Mouse (Mus musculus) midbrain, postnatal 0 days (tissue): ENCODE results near the gene Rab38. TPM values are rescaled to one million over a fixed set of nuclear protein-coding genes. Genes with fewer than 3 reads are reported as not detected.

Experiments
- ATAC-seq: fragments of 200-750 bp; cut with Nextera tagmentation; 2 replicates; pipeline ENCODE4 v1.8.0; 2017; ENCODE audit warnings: moderate number of reproducible peaks, mild to moderate bottlenecking, moderate TSS enrichment, moderate library complexity; ENCODE audit not compliant: low FRiP score
- DNase-seq: peaks from one replicate; pipeline ENCODE4 v3.0.0-alpha.2; 2015; ENCODE audit warnings: low spot score
- H3K27ac ChIP-seq: fragments of 300-500 bp; sonication (generic); 2 replicates; pipeline ENCODE4 v1.5.1; 2014; ENCODE audit warnings: low read depth, mild to moderate bottlenecking, low read length, mixed read lengths
- H3K27me3 ChIP-seq: fragments of 300-500 bp; sonication (generic); 2 replicates; pipeline ENCODE4 v1.6.1; 2014; ENCODE audit warnings: low read length, control low read depth, mixed read lengths; ENCODE audit not compliant: insufficient read depth
- H3K36me3 ChIP-seq: fragments of 300-500 bp; sonication (generic); 2 replicates; pipeline ENCODE4 v1.6.1; 2014; ENCODE audit warnings: low read length, control low read depth, mixed read lengths; ENCODE audit not compliant: insufficient read depth
- H3K4me1 ChIP-seq: fragments of 300-500 bp; sonication (generic); 2 replicates; pipeline ENCODE4 v1.6.1; 2014; ENCODE audit warnings: mild to moderate bottlenecking, control low read depth, antibody characterized with exemption, low read length, mixed read lengths; ENCODE audit not compliant: insufficient read depth
- H3K4me2 ChIP-seq: fragments of 300-500 bp; sonication (generic); 2 replicates; pipeline ENCODE4 v1.6.1; 2014; ENCODE audit warnings: low read depth, mild to moderate bottlenecking, low read length, mixed read lengths; ENCODE audit not compliant: poor library complexity, severe bottlenecking
- H3K4me3 ChIP-seq: fragments of 300-500 bp; sonication (generic); 2 replicates; pipeline ENCODE4 v1.5.1; 2014; ENCODE audit warnings: low read depth, mild to moderate bottlenecking, low read length, moderate library complexity
- H3K9ac ChIP-seq: fragments of 300-500 bp; sonication (generic); replicated peaks from 2 replicates; pipeline ENCODE4 v1.6.1; 2014; ENCODE audit warnings: mild to moderate bottlenecking, low read length, moderate library complexity, mixed read lengths; ENCODE audit not compliant: poor library complexity, severe bottlenecking
- H3K9me3 ChIP-seq: fragments of 300-500 bp; sonication (generic); 2 replicates; pipeline ENCODE4 v1.6.1; 2016; ENCODE audit warnings: low read length, control low read depth
- CTCF ChIP-seq: IDR thresholded peaks from 2 replicates; pipeline ENCODE4 v1.5.1; 2016; ENCODE audit warnings: antibody characterized with exemption, mild to moderate bottlenecking
- WGBS: fragments of 180-500 bp; shearing (Covaris S2); extraction: QIAGEN DNeasy Blood & Tissue Kit; methylation state at CpG from one replicate; pipeline ENCODE4 v1.1.7; 2014; 5-methylcytosine and 5-hydroxymethylcytosine counted together
- polyA plus RNA-seq: library from polyadenylated mRNA; unstranded; fragments of >200 nt; fragmentation: Nextera tagmentation; extraction: Ambion mirVana; gene quantifications from 2 replicates; pipeline ENCODE4 v1.2.1, GENCODE M21; 2015
- total RNA-seq: library from RNA; depleted of rRNA; stranded (reverse); fragments of >200 nt; gene quantifications from 2 replicates; pipeline ENCODE4 v1.2.3, GENCODE M21; 2014

The Rab38 gene
- total and polyA plus RNA-seq, 2 experiments from 2014 or later, result 0.91 to 2.6 TPM

DNA sequence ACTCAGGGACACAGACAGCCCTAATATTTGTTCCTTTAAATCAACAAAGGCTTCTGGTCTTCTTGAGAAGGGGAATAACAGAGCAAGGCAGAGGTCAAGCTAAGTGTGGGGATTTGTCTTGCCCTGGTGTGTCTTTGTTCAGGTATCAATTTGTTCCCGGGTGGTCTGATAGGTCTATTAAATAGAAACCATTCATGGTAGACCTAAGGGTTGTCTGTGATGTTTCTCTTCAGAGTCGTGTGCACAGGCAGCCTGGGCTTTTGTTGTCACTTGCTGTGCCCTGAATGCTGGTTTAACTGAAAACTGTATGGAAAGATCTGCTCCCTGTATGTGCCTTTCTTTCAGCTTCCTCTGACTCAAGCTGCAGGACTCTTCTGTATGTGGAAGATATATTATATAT, 60.9 kb downstream of the Rab38 start:
- no peak for TF ChIP-seq CTCF
- Histone ChIP-seq H3K4me3 (no peak overlapping the region), H3K4me1 (no peaks in the 10 kb centered on the region), H3K9me3 (no peaks in the 10 kb centered on the region), H3K9ac (no peak overlapping the region), H3K36me3 (no peaks in the 10 kb centered on the region), H3K4me2 (no peak overlapping the region), H3K27me3 (no peaks in the 10 kb centered on the region), H3K27ac (no peak overlapping the region)
- DNase-seq (no peak), ATAC-seq (no peak)
- 10% methylated on average over 2 of the region's 2 CpGs for WGBS

DNA sequence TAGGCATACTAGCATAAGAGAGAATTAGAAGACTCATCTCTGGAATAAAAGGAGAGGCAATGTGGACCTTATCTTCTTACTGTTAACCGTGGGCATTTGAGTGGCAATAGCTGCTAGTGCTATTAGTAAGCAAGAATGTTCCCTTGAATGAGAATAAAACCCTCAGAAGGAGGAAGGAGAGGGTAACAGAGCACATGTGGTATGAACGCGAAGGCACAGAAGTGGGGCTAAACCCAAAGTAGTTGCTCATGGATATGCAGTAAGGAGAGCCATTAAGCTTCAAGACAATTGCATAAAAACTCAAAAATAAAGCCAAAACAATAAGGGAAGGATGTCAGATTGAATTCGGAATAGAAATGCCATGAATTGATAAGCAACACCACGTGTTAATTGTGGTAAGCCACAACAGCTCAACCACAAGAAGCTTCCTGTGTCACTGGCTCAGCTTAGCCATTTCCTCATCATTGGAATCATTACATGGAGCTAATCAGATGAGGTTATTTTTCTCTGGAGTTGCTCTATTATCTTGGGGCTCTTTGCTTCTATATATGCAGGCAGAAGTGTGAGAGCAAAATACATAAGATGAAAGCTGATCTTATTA, 72.2 kb downstream of the Rab38 start:
- no peak for ATAC-seq

DNA sequence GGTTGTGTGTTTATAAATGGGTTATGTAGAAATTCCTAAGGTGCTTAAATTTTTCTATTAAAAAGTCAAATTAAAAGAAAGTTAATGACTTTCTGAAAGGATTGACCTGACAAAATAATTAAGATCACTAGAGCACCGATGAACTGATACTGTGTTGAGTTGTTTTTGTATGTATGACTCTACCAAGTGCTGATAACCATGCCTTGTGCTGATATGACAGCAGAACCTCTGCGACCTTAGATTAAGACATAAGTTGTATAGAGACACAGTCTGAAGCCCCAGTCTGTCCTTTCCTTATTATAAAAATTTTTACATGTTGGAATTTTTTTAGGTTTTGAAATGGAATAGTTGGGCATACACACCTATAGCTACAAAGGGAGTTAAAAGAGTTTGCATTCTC, 79.7 kb downstream of the Rab38 start:
- Histone ChIP-seq H3K27ac (no peak overlapping the region), H3K4me1 (no peaks in the 10 kb centered on the region), H3K27me3 (no peaks in the 10 kb centered on the region), H3K9ac (no peak overlapping the region), H3K9me3 (no peaks in the 10 kb centered on the region), H3K4me3 (no peak overlapping the region), H3K36me3 (no peaks in the 10 kb centered on the region), H3K4me2 (no peak overlapping the region)
- no peak for ATAC-seq
- 92% methylated on average over 2 of the region's 2 CpGs for WGBS
- DNase-seq, result no peak
- no peak for TF ChIP-seq CTCF

More for the DNA sequence above, 72.2 kb downstream of the Rab38 start:
- H3K9me3 ChIP-seq, result no peaks in the 10 kb centered on the region
- H3K4me3 ChIP-seq, result no peak overlapping the region
- no peak for TF ChIP-seq CTCF
- H3K36me3 ChIP-seq, result no peaks in the 10 kb centered on the region
- no peak overlapping the region for H3K27ac ChIP-seq
- no peak overlapping the region for H3K9ac ChIP-seq
- no peak overlapping the region for H3K4me2 ChIP-seq
- 91% methylated on average over 5 of the region's 5 CpGs for WGBS
- DNase-seq, result no peak
- peaks cover 4% of the 10 kb centered on the region; the same call in 1 of the 2 replicates for H3K4me1 ChIP-seq
- no peaks in the 10 kb centered on the region for H3K27me3 ChIP-seq

DNA sequence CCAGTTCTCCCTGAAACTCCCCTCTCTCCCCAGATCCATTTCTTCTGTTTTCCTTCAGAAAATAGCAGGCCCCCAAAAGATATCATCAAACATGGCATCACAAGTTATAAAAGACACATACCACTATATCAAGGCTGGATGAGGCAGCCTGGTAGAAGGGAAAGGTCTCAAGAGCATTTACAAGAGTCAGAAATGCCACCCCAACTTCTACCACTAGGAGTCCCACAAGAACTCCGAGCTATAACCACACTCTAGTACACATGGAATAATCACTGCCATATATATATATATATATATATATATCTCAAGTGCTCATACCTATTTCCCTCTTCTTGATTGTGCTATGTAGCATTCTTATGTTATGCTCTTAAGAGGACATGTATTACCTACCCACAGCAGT, 92.4 kb downstream of the Rab38 start:
- Histone ChIP-seq H3K27me3 (no peaks in the 10 kb centered on the region), H3K36me3 (no peaks in the 10 kb centered on the region), H3K4me1 (no peaks in the 10 kb centered on the region), H3K9ac (no peak overlapping the region), H3K9me3 (no peaks in the 10 kb centered on the region), H3K4me2 (no peak overlapping the region), H3K4me3 (no peak overlapping the region), H3K27ac (no peak overlapping the region)
- 85% methylated on average over 1 of the region's 1 CpGs for whole genome bisulfite sequencing
- no peak for ATAC-seq
- DNase-seq, result no peak
- peak; percentile 2; the same call in 1 of the 2 replicates for TF ChIP-seq CTCF

DNA sequence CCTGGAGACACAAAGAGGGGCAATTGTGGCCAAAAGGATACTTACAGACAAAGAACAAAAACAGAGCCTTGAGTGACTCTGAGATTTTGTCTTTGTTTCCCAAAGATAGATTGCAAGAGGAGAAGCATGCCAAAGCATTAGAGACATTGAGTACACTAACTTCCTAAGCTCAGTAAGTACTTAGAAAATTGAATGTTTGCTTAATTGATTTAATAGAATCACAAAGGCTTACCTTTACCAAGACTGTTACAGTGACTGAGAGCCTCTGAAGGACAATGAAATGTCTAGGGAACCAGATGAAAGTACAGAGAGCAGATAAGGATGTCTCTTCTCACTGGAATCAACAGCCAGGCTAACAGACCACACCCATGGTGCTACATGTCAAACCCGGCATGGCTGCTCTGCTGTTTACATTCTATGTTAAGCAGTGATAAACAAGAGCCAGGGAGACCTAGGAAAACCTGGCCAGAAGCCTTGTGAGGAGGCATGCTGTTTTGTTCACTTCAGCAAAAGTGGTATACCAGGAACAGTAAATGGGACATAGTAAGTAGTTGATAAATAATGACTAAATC, 97.1 kb downstream of the Rab38 start:
- no peaks in the 10 kb centered on the region for H3K4me1 ChIP-seq
- no peak overlapping the region for H3K27ac ChIP-seq
- WGBS, result 69% methylated on average over 1 of the region's 1 CpGs
- H3K36me3 ChIP-seq, result no peaks in the 10 kb centered on the region
- no peak overlapping the region for H3K4me3 ChIP-seq
- no peak for DNase-seq
- no peak overlapping the region for H3K4me2 ChIP-seq
- no peaks in the 10 kb centered on the region for H3K9me3 ChIP-seq
- no peak for TF ChIP-seq CTCF
- no peak overlapping the region for H3K9ac ChIP-seq
- H3K27me3 ChIP-seq, result no peaks in the 10 kb centered on the region
- ATAC-seq, result no peak

DNA sequence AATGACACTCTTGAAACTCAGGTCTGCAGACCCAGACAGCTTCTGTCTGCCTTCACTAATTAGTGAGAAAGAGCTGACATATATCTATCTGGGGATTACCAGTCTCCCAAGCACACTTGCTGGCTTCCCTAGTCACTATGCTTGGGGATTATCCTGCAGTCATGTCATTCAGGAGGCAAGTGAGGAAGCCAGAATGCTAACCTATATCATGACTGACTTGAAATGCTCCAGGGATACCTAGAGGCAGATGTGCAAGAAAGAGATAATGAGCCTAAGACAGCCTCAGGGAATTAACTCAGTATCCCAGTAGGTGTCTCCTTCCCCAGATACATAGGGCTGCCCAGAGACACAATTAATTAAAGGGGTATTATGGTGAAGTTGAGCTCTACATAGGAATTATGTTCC, 106.1 kb downstream of the Rab38 start:
- peak; percentile 68; the same call in 1 of the 2 replicates for ATAC-seq
- H3K27me3 ChIP-seq, result no peaks in the 10 kb centered on the region
- no peaks in the 10 kb centered on the region for H3K4me1 ChIP-seq
- no peak overlapping the region for H3K4me3 ChIP-seq
- H3K27ac ChIP-seq, result no peak overlapping the region
- no peak for DNase-seq
- H3K4me2 ChIP-seq, result no peak overlapping the region
- no peaks in the 10 kb centered on the region for H3K36me3 ChIP-seq
- no peaks in the 10 kb centered on the region for H3K9me3 ChIP-seq
- no peak for TF ChIP-seq CTCF
- H3K9ac ChIP-seq, result no peak overlapping the region
